Mouse (Mus musculus) midbrain, embryonic 15.5 days (tissue): ENCODE data around the gene Usp28. TPM values are rescaled to one million over a fixed set of nuclear protein-coding genes. Genes with fewer than 3 reads are reported as not detected.
A peak's percentile ranks its signal among the peaks of the same experiment; 100 is the strongest.

ENCODE experiments used
- ATAC-seq: fragments of 200-750 bp; cut with Nextera tagmentation; replicated peaks from 2 replicates; pipeline ENCODE4 v1.8.0; 2017; ENCODE audit warnings: moderate TSS enrichment
- H3K27ac ChIP-seq: fragments of 300-500 bp; sonication (generic); 2 replicates; pipeline ENCODE4 v1.5.1; 2015; ENCODE audit warnings: mild to moderate bottlenecking, inconsistent platforms
- H3K27me3 ChIP-seq: fragments of 300-500 bp; sonication (generic); replicated peaks from 2 replicates; pipeline ENCODE4 v1.6.1; 2015; ENCODE audit warnings: inconsistent platforms
- H3K36me3 ChIP-seq: fragments of 300-500 bp; sonication (generic); replicated peaks from 2 replicates; pipeline ENCODE4 v1.6.1; 2015; ENCODE audit warnings: inconsistent platforms
- H3K4me1 ChIP-seq: fragments of 300-500 bp; sonication (generic); 2 replicates; pipeline ENCODE4 v1.6.1; 2015; ENCODE audit warnings: inconsistent platforms
- H3K4me2 ChIP-seq: fragments of 300-500 bp; sonication (generic); 2 replicates; pipeline ENCODE4 v1.6.1; 2015; ENCODE audit warnings: inconsistent platforms, mild to moderate bottlenecking, moderate library complexity
- H3K4me3 ChIP-seq: fragments of 300-500 bp; sonication (generic); 2 replicates; pipeline ENCODE4 v1.5.1; 2015; ENCODE audit warnings: mild to moderate bottlenecking, inconsistent platforms
- H3K9ac ChIP-seq: fragments of 300-500 bp; sonication (generic); 2 replicates; pipeline ENCODE4 v1.6.1; 2015; ENCODE audit warnings: mild to moderate bottlenecking, inconsistent platforms
- H3K9me3 ChIP-seq: fragments of 300-500 bp; sonication (generic); 2 replicates; pipeline ENCODE4 v1.6.1; 2016; ENCODE audit warnings: inconsistent platforms
- WGBS: fragments of 180-500 bp; shearing (Covaris S2); methylation state at CpG from one replicate; pipeline ENCODE4 v1.1.7; 2015; ENCODE audit warnings: mixed read lengths; 5-methylcytosine and 5-hydroxymethylcytosine counted together
- polyA plus RNA-seq: library from polyadenylated mRNA; unstranded; fragments of >200 nt; fragmentation: Nextera tagmentation; extraction: Ambion mirVana; gene quantifications from 2 replicates; pipeline ENCODE4 v1.2.1, GENCODE M21; 2015

The Usp28 gene
- polyA plus RNA-seq, 1 experiment from 2014 or later = 33.6 TPM

DNA sequence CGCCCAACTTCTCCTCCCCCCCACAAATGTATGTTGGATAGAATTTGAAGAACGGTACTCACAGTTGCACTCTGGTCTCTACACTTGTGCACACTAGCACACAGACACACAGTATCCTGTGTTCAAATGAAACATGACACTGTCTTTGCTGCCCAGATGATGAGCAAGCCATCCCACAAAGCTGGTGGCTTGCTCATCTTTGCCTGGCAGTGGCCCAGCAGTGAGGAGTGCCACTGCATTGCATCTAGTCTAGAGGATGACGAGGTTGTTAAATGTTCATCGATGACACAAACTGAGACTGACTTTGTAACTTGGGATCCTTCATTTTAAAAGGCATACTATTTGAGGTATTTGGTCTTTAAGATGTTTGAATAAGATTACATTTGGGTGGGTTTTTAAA, 49.6 kb downstream of the Usp28 start:
- Histone ChIP-seq H3K27me3 (no peaks in the 10 kb centered on the region), H3K9ac (no peak overlapping the region), H3K36me3 (peaks cover 27% of the 10 kb centered on the region), H3K4me2 (no peak overlapping the region), H3K9me3 (no peaks in the 10 kb centered on the region), H3K4me3 (no peak overlapping the region), H3K27ac (no peak overlapping the region), H3K4me1 (no peaks in the 10 kb centered on the region)
- ATAC-seq = no peak
- WGBS = 94% methylated on average over 4 of the region's 4 CpGs

DNA sequence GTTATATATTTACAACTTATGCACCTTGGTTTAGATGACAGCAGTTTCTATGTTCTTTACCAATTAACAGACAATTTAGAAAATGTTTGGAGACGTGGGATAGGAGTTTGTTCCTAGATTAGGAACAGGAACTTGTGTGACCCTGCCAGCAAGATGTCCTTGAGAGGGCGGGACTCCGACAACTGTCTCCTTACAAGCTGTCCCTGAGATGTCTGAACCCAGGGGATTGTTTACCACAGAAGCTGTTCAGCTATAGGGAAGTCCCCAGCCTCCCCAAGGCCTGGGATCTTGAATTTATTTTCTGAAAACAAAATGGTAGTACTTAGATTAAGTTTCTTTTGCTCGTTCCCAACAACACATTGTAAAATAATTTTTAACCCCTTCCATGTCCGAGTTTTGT, 65.7 kb downstream of the Usp28 start:
- ATAC-seq = no peak
- H3K9ac ChIP-seq = no peak overlapping the region
- WGBS = 78% methylated on average over 5 of the region's 5 CpGs
- H3K36me3 ChIP-seq = no peaks in the 10 kb centered on the region
- H3K4me2 ChIP-seq = no peak overlapping the region
- H3K4me1 ChIP-seq = peaks cover 5% of the 10 kb centered on the region; the same call in 1 of the 2 replicates
- H3K9me3 ChIP-seq = no peaks in the 10 kb centered on the region
- H3K4me3 ChIP-seq = no peak overlapping the region
- H3K27ac ChIP-seq = no peak overlapping the region
- no peaks in the 10 kb centered on the region for H3K27me3 ChIP-seq

DNA sequence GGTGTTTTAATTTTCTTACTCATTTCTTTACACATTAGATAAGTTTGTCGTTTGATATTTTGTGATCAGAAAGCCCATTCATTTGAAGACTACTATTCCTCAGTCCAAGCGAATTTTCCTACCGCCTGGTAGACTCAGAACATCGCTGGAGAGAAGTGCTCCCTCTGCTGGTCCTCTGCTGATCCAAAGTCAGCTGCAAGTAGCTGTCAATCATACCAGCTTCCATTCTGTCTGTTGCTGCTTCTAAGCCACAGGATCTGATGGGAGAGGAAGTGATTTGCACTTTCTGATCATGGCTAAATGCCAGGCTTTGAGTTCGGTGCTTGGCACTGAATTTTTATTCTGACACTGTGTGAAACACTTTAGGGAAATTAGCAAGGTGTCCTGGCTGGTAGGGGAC, 66.2 kb downstream of the Usp28 start:
- Histone ChIP-seq H3K4me1 (peaks cover 9% of the 10 kb centered on the region), H3K9me3 (no peaks in the 10 kb centered on the region), H3K27me3 (no peaks in the 10 kb centered on the region), H3K36me3 (no peaks in the 10 kb centered on the region), H3K4me2 (no peak overlapping the region), H3K4me3 (no peak overlapping the region), H3K27ac (no peak overlapping the region), H3K9ac (no peak overlapping the region)
- WGBS = 12% methylated on average over 5 of the region's 5 CpGs
- ATAC-seq = no peak

DNA sequence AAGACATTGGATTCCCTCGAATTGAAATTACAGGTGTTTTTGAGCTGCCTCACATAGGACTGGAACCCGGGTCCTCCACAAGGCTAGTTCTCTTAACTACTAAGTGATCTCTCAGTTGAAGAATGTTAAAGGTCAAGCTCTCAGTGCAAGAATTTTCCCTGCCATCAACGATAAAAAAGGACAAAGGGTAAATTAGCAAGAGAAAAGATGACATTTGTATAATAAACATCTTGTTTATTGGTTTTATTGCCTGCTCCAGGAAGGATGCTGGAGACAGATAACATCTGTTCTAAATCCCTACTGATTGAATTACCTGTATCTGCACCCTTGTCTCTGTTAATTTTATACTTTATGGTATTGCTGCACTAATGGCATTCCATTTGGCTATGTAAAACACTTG, 68.9 kb downstream of the Usp28 start:
- no peak for ATAC-seq
- Histone ChIP-seq H3K27me3 (no peaks in the 10 kb centered on the region), H3K4me2 (no peak overlapping the region), H3K4me3 (no peak overlapping the region), H3K36me3 (0 out of 2 replicates have a peak, but pooled peaks cover 2% of the 10 kb centered on the region), H3K27ac (no peak overlapping the region), H3K9me3 (no peaks in the 10 kb centered on the region), H3K9ac (no peak overlapping the region), H3K4me1 (peaks cover 13% of the 10 kb centered on the region)
- 88% methylated on average over 3 of the region's 3 CpGs for WGBS

DNA sequence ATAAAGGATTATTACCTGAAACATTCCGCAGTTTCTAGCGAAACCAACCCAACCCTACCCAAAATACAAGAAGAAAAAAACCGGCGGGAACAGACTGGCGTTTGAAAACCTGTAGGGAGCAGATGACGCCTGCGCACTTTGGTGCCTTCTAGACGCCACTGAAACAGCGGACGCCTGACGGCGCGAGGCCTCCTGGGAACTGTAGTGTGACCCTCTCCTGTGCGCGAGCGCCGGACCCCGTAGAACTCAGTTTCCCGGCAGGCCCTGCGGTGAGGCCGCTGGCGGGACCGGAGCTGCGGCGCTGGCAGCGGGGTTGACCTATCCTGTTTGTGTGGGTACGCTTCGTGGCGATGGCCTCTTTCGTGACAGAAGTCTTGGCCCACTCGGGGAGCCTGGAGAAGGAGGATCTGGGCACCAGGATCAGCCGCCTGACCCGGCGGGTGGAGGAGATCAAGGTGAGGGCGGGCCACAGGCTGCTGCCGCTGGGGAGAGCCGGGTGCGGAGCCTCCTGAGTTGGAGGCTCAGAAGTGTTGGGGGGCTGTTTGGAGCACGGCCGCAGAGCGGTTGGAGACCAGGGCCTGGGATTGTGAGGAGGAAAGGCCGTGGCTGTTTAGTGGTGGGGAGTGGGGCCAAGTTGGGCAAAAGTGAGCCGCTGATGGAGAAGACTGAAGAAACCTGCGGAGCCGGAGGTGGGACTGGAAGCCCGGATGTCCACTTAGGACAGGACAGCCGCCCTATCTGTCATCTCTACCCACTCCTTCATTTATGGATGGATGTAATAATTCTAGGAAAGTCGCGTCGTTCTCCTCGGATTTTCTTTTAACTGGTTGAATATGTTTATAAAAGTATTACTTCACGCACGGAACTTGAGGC, 70.4 kb downstream of the Usp28 start, which contains the start of gene Zw10:
TSS of gene Zw10 (plus strand) at position 281 of the 873 bp plus-strand sequence.
- no peaks in the 10 kb centered on the region for H3K27me3 ChIP-seq
- peaks cover 13% of the 10 kb centered on the region for H3K4me1 ChIP-seq
- peak; percentile 99 for ATAC-seq
- peak within 1 kb of the TSS; percentile 82 for H3K9ac ChIP-seq
- peaks cover 5% of the 10 kb centered on the region; the same call in 1 of the 2 replicates for H3K36me3 ChIP-seq
- peak within 1 kb of the TSS; percentile 91 for H3K4me3 ChIP-seq
- under 1% methylated on average over 53 of the region's 53 CpGs for WGBS
- H3K27ac ChIP-seq = peak within 1 kb of the TSS; percentile 77
- peak within 1 kb of the TSS; percentile 64 for H3K4me2 ChIP-seq
- H3K9me3 ChIP-seq = no peaks in the 10 kb centered on the region

DNA sequence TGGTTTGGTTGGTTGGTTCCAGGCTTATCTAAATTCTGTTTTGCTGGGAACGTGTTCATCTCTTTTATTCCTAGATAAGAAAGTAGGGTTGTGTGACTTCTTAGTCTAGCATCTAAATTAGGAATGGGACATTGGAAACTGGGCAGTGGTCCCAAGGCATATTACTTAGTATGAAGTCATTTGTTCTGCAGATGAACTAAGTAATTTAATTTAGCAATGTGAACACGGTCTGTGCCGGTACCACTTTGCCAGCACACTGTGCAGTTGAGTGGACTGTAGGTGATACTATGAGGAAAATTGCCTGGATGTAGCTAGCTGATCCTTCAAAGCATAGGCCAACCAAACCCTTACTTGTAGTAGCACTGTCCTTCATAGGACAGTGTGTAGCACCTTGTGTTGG, 91.7 kb downstream of the Usp28 start:
- Histone ChIP-seq H3K4me2 (no peak overlapping the region), H3K4me1 (no peaks in the 10 kb centered on the region), H3K9ac (no peak overlapping the region), H3K27ac (no peak overlapping the region), H3K27me3 (no peaks in the 10 kb centered on the region), H3K9me3 (no peaks in the 10 kb centered on the region), H3K4me3 (no peak overlapping the region), H3K36me3 (peaks cover 22% of the 10 kb centered on the region; the same call in 1 of the 2 replicates)
- 90% methylated on average over 3 of the region's 3 CpGs for WGBS
- no peak for ATAC-seq

DNA sequence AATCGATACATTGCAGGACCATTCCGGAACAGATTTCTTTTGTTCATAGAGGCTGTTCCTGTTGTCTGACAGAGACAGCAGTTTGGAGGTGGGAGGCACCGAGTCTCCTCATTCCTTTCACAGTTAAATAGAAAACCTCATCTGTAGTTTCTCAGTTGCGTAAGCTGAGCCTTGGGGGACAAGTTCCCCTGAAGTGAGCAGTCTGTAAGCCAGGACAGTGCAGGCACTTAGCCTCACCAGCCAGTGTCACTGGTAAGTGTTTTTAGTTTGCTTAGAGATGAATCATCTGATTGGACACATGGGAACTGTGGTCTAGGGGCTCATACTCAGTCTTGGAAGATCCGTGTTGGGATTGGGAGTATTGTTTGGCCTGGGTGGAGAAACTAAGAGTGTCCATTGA, 95.9 kb downstream of the Usp28 start, which contains the start of gene Tmprss5:
TSS of gene Tmprss5 (plus strand) at position 154 of the 400 bp plus-strand sequence.
- Histone ChIP-seq H3K9ac (no peak within 1 kb of the TSS), H3K27ac (no peak within 1 kb of the TSS)

DNA sequence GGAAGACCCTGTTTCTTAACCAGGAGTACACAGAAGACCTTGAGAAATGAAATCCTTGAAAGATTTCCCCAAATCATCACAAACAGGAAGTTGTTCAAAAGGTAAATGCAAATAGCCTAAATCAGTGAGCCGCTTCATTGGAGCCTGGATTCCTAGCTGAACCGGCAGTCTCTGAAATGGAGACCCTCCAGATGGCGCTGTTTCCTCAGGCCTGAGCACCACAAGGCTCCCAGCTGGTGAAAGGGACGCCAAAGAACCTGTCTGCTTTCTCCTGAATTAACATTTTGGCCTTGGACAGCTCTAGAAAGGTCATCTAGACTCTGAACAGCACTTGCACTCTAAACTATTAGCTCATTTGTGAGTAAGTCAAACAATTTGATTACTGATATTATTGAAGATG, 96.4 kb downstream of the Usp28 start:
- no peak overlapping the region for H3K4me2 ChIP-seq
- H3K9me3 ChIP-seq = no peaks in the 10 kb centered on the region
- 5% methylated on average over 4 of the region's 4 CpGs for WGBS
- no peak overlapping the region for H3K9ac ChIP-seq
- H3K4me3 ChIP-seq = no peak overlapping the region
- no peak for ATAC-seq
- H3K27me3 ChIP-seq = no peaks in the 10 kb centered on the region
- no peaks in the 10 kb centered on the region for H3K4me1 ChIP-seq
- H3K27ac ChIP-seq = no peak overlapping the region
- H3K36me3 ChIP-seq = 0 out of 2 replicates have a peak, but pooled peaks cover 10% of the 10 kb centered on the region

More for the DNA sequence above, 95.9 kb downstream of the Usp28 start, which contains the start of gene Tmprss5:
- Histone ChIP-seq H3K4me3 (no peak within 1 kb of the TSS), H3K36me3 (0 out of 2 replicates have a peak, but pooled peaks cover 10% of the 10 kb centered on the region), H3K4me2 (no peak within 1 kb of the TSS), H3K27me3 (no peaks in the 10 kb centered on the region), H3K9me3 (no peaks in the 10 kb centered on the region), H3K4me1 (no peaks in the 10 kb centered on the region)
- ATAC-seq = no peak
- WGBS = 56% methylated on average over 5 of the region's 5 CpGs

DNA sequence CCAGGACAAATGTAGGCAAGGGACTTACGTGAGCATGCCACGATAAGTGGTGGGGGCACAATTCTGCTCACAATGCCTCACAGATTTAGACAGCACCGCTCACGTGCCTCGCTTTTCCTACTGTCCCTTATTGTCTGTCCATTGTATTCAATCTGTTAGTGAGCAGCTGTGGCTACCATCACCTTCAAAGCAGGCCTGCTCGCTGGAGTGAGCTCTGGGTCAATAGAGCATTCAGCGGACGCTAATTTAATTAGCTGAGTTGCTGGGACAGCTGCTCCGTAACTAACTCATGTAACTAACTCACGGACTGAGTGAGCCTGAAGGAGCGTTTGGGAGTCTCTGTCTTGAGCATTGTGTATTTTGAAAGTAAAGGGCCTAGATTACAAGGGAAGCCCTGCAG, 102.1 kb downstream of the Usp28 start:
- no peak overlapping the region for H3K27ac ChIP-seq
- H3K4me1 ChIP-seq = 0 out of 2 replicates have a peak, but pooled peaks cover 4% of the 10 kb centered on the region
- no peaks in the 10 kb centered on the region for H3K9me3 ChIP-seq
- H3K9ac ChIP-seq = no peak overlapping the region
- no peaks in the 10 kb centered on the region for H3K36me3 ChIP-seq
- H3K4me3 ChIP-seq = no peak overlapping the region
- WGBS = 10% methylated on average over 11 of the region's 11 CpGs
- no peak overlapping the region for H3K4me2 ChIP-seq
- no peaks in the 10 kb centered on the region for H3K27me3 ChIP-seq
- ATAC-seq = no peak

Other genes starting within 250 kb of the Usp28 start
- 7.9 and 8.0 TPM in 2 replicates for gene Zbtb16, start 149.2 kb upstream of the Usp28 start, polyA plus RNA-seq
- gene Htr3a, start 74.3 kb upstream of the Usp28 start, polyA plus RNA-seq = 0.79 and 1.5 TPM in 2 replicates
- gene Htr3b, start 20.4 kb upstream of the Usp28 start, polyA plus RNA-seq = 0.06 TPM in 1 of 2 replicates, not detected in the other
- 25.7 and 26.7 TPM in 2 replicates for gene Zw10, start 70.2 kb downstream of the Usp28 start, polyA plus RNA-seq
- gene Tmprss5, start 95.9 kb downstream of the Usp28 start, polyA plus RNA-seq = 1.4 TPM in 2 replicates